14 mouse cellular contexts compared by ENCODE assay signal in genomic region chr3:86541863-86542397, GRCm38 (mm10). TPM values are rescaled to one million over a fixed set of nuclear protein-coding genes. Genes with fewer than 3 reads are reported as not detected.
DNase-seq lines count a peak whose midpoint lies in the region; ATAC-seq and TF ChIP-seq lines count a peak whose summit lies in the region.
"Had no signal": no experiment of that assay in that cellular context is flagged by ENCODE, and none has a peak within 500 bp of the region (broad histone marks: within the 10 kb centered on the region; RNA-seq: fewer than 3 reads in every experiment).

No protein-coding gene starts in this region.

- H3K9ac ChIP-seq in embryonic facial prominence, embryonic 12.5 days: peak overlapping the region; percentile 45
- H3K9ac ChIP-seq in hindbrain, embryonic 15.5 days: peak overlapping the region; percentile 23; the same call in 1 of the 2 replicates
- H3K9ac ChIP-seq in limb, embryonic 14.5 days (ENCODE audit: low read depth, low read length, severe bottlenecking): peak overlapping the region; percentile 49; the same call in 1 of the 2 replicates
- H3K9ac ChIP-seq in neural tube, embryonic 13.5 days: peak overlapping the region; percentile 56
- H3K9ac ChIP-seq: heart, embryonic 13.5 days had no signal

- 40% methylated on average over 1 of the region's 1 CpGs for WGBS in embryonic facial prominence, embryonic 12.5 days
- 49% methylated on average over 1 of the region's 1 CpGs for WGBS in hindbrain, embryonic 15.5 days
- 30% methylated on average over 1 of the region's 1 CpGs for WGBS in limb, embryonic 14.5 days
- 37% methylated on average over 1 of the region's 1 CpGs for WGBS in neural tube, embryonic 13.5 days
- WGBS in lung, adult 2 months: 95% methylated on average over 1 of the region's 1 CpGs

- no peaks in the 10 kb centered on the region for H3K27me3 ChIP-seq in embryonic facial prominence, embryonic 12.5 days
- no peaks in the 10 kb centered on the region for H3K27me3 ChIP-seq in hindbrain, embryonic 15.5 days
- no peaks in the 10 kb centered on the region for H3K27me3 ChIP-seq in limb, embryonic 14.5 days (ENCODE audit: control insufficient read depth, insufficient read depth, low read length)
- peaks cover 6% of the 10 kb centered on the region for H3K27me3 ChIP-seq in neural tube, embryonic 13.5 days

- no peak for DNase-seq in limb, embryonic 14.5 days (ENCODE audit: low spot score)
- DNase-seq in lung, adult 2 months: no peak
- DNase-seq in spleen, postnatal 4 days (ENCODE audit: low spot score in 2 of 2): no peak
- DNase-seq: cerebellum, adult 9-10 months; gastrocnemius, postnatal 25 days; lung, adult 18-20 months had no signal

- H3K9me3 ChIP-seq in embryonic facial prominence, embryonic 12.5 days: no peaks in the 10 kb centered on the region
- H3K9me3 ChIP-seq in hindbrain, embryonic 15.5 days: no peaks in the 10 kb centered on the region
- no peaks in the 10 kb centered on the region for H3K9me3 ChIP-seq in limb, embryonic 14.5 days (ENCODE audit: control insufficient read depth, low read length)
- H3K9me3 ChIP-seq in neural tube, embryonic 13.5 days: no peaks in the 10 kb centered on the region
- H3K9me3 ChIP-seq: heart, embryonic 13.5 days had no signal

- H3K27ac ChIP-seq in embryonic facial prominence, embryonic 12.5 days: peak overlapping the region; percentile 67; the same call in 1 of the 2 replicates
- peak overlapping the region; percentile 79 for H3K27ac ChIP-seq in hindbrain, embryonic 15.5 days (replicated peaks)
- 0 out of 2 replicates have a peak overlapping the region, but pooled peaks have one; percentile 9 for H3K27ac ChIP-seq in limb, embryonic 14.5 days (replicated peaks; ENCODE audit: low read depth, low read length)
- peak overlapping the region; percentile 83 for H3K27ac ChIP-seq in neural tube, embryonic 13.5 days (replicated peaks)
- H3K27ac ChIP-seq: heart, embryonic 13.5 days had no signal

- H3K4me1 ChIP-seq in embryonic facial prominence, embryonic 12.5 days: peaks cover 17% of the 10 kb centered on the region
- peaks cover 28% of the 10 kb centered on the region for H3K4me1 ChIP-seq in hindbrain, embryonic 15.5 days (replicated peaks)
- H3K4me1 ChIP-seq in limb, embryonic 14.5 days (ENCODE audit: control insufficient read depth, insufficient read depth, low read length): peaks cover 14% of the 10 kb centered on the region
- H3K4me1 ChIP-seq in neural tube, embryonic 13.5 days (replicated peaks): peaks cover 40% of the 10 kb centered on the region
- H3K4me1 ChIP-seq in lung, adult 2 months (ENCODE audit: control insufficient read depth, insufficient read depth, low read length): peaks cover 4% of the 10 kb centered on the region

- H3K4me2 ChIP-seq in embryonic facial prominence, embryonic 12.5 days (replicated peaks): peak overlapping the region; percentile 51
- H3K4me2 ChIP-seq in hindbrain, embryonic 15.5 days: peak overlapping the region; percentile 51
- H3K4me2 ChIP-seq in limb, embryonic 14.5 days (replicated peaks; ENCODE audit: low read depth, low read length, severe bottlenecking): peak overlapping the region; percentile 41; the same call in 1 of the 2 replicates
- peak overlapping the region; percentile 56 for H3K4me2 ChIP-seq in neural tube, embryonic 13.5 days
- H3K4me2 ChIP-seq: heart, embryonic 13.5 days had no signal

- ATAC-seq in embryonic facial prominence, embryonic 12.5 days (ENCODE audit: insufficient number of reproducible peaks, insufficient read depth, low FRiP score, low TSS enrichment): no peak
- ATAC-seq in hindbrain, embryonic 15.5 days (ENCODE audit: low FRiP score, low read depth): no peak
- no peak for ATAC-seq in limb, embryonic 14.5 days (ENCODE audit: low FRiP score, low read depth)
- ATAC-seq in neural tube, embryonic 13.5 days (ENCODE audit: low read depth): peak; percentile 41; the same call in 1 of the 2 replicates
- ATAC-seq in megakaryocyte progenitor cell, adult 5-6 weeks (replicated peaks; ENCODE audit: poor library complexity): no peak
- ATAC-seq: forebrain, embryonic 14.5 days; inflammation-experienced regulatory T-cells, adult 6 months had no signal

- peak overlapping the region; percentile 36 for H3K4me3 ChIP-seq in embryonic facial prominence, embryonic 12.5 days
- H3K4me3 ChIP-seq in hindbrain, embryonic 15.5 days: peak overlapping the region; percentile 33
- H3K4me3 ChIP-seq in limb, embryonic 14.5 days (replicated peaks; ENCODE audit: low read length): peak overlapping the region; percentile 27; the same call in 1 of the 2 replicates
- peak overlapping the region; percentile 35 for H3K4me3 ChIP-seq in neural tube, embryonic 13.5 days
- H3K4me3 ChIP-seq in lung, adult 2 months (replicated peaks; ENCODE audit: extremely low read depth, low read depth, low read length): no peak overlapping the region
- H3K4me3 ChIP-seq: heart, embryonic 13.5 days had no signal

- no peak for TF ChIP-seq POLR2A in limb, embryonic 14.5 days (IDR thresholded peaks at IDR 0.05; ENCODE audit: borderline replicate concordance, extremely low read depth, insufficient read depth, insufficient read length)
- no peak for TF ChIP-seq POLR2A in lung, adult 2 months (IDR thresholded peaks at IDR 0.05; ENCODE audit: borderline replicate concordance, extremely low read depth, low read depth, low read length)

- no peak for TF ChIP-seq CTCF in lung, adult 2 months (IDR thresholded peaks at IDR 0.05; ENCODE audit: insufficient read depth, low read length)

- H3K36me3 ChIP-seq in embryonic facial prominence, embryonic 12.5 days: no peaks in the 10 kb centered on the region
- H3K36me3 ChIP-seq in hindbrain, embryonic 15.5 days: no peaks in the 10 kb centered on the region
- H3K36me3 ChIP-seq in limb, embryonic 14.5 days (ENCODE audit: control insufficient read depth, insufficient read depth, low read length): peaks cover 2% of the 10 kb centered on the region; the same call in 1 of the 2 replicates
- no peaks in the 10 kb centered on the region for H3K36me3 ChIP-seq in neural tube, embryonic 13.5 days
- H3K36me3 ChIP-seq: heart, embryonic 13.5 days had no signal

RNA-seq across cellular contexts. Expression of gene Mab21l2, which starts 6.5 kb away (rescaled TPM):
- polyA plus RNA-seq in embryonic facial prominence, embryonic 12.5 days (2016; fragmentation: Nextera tagmentation; extraction: Ambion mirVana): 193 and 198 TPM in 2 replicates
- 185 and 211 TPM in 2 replicates for polyA plus RNA-seq in hindbrain, embryonic 15.5 days (2015; fragmentation: Nextera tagmentation; extraction: Ambion mirVana)
- polyA plus RNA-seq in limb, embryonic 14.5 days (2012; rRNA removed): 38.6 and 48.4 TPM in 2 replicates
- polyA plus RNA-seq in limb, embryonic 14.5 days (2014; fragmentation: Nextera tagmentation; extraction: Ambion mirVana): 31.8 and 43.7 TPM in 2 replicates
- polyA plus RNA-seq in neural tube, embryonic 13.5 days (2015; fragmentation: Nextera tagmentation; extraction: Ambion mirVana): 226 and 250 TPM in 2 replicates
- not detected in 2 replicates for total RNA-seq in megakaryocyte progenitor cell, adult 5-6 weeks (2015)
- not detected in 2 replicates for total RNA-seq in megakaryocyte progenitor cell, adult 5-6 weeks (2017)
- polyA plus RNA-seq in lung, adult 2 months (2012; rRNA removed): 0.06 and 0.12 TPM in 2 replicates
- total RNA-seq: neutrophil, adult 5-6 weeks had no signal

Comparison
In these comparisons a context has a peak if more than half of its experiments do, and no peak if none do; other contexts are left out.
1. H3K27ac ChIP-seq: peak in every context shown above with its lines; median percentile 83 in neural tube, embryonic 13.5 days; 79 in hindbrain, embryonic 15.5 days; 67 in embryonic facial prominence, embryonic 12.5 days; 9 in limb, embryonic 14.5 days.
2. RNA of gene Mab21l2, which starts 6.5 kb away (polyA plus RNA-seq): 226 to 250 TPM in neural tube, embryonic 13.5 days, 185 to 211 TPM in hindbrain, embryonic 15.5 days, 193 to 198 TPM in embryonic facial prominence, embryonic 12.5 days and 31.8 to 48.4 TPM in limb, embryonic 14.5 days; 0.06 to 0.12 TPM in lung, adult 2 months; every median in the first group is over 10 times any median in the second.
3. Peak in every context shown above with its lines, with median percentiles within 50 percentile points of each other: H3K4me2 ChIP-seq and H3K9ac ChIP-seq.